Mouse (Mus musculus) kidney, adult 8-10 months (tissue): ENCODE results near the gene Farp2.

Source experiments
- DNase-seq, 2 experiments: peaks; one replicate each; pipeline ENCODE4 v3.0.0; 2022

Gene Farp2

GRCm38 (mm10) chr1:93563649-93564048 lies 51.8 kb downstream of the Farp2 start:
- DNase-seq = no peak

- no peak for DNase-seq
Measured at GRCm38 (mm10) chr1:93564781-93565180, 52.9 kb downstream of the Farp2 start.

- no peak for DNase-seq
Measured at GRCm38 (mm10) chr1:93567013-93567412, 55.1 kb downstream of the Farp2 start.

GRCm38 (mm10) chr1:93567717-93568497 lies 56.0 kb downstream of the Farp2 start:
- DNase-seq = no peak

- no peak for DNase-seq
Measured at GRCm38 (mm10) chr1:93577066-93577465, 65.2 kb downstream of the Farp2 start.

GRCm38 (mm10) chr1:93577861-93578260 lies 66.0 kb downstream of the Farp2 start:
- DNase-seq = no peak

- no peak for DNase-seq
Measured at GRCm38 (mm10) chr1:93581545-93581944, 69.7 kb downstream of the Farp2 start.

GRCm38 (mm10) chr1:93588346-93588745 lies 76.5 kb downstream of the Farp2 start:
- DNase-seq = peak; percentile 11 to 38

- DNase-seq = no peak
Measured at GRCm38 (mm10) chr1:93593960-93594359, 82.1 kb downstream of the Farp2 start.

- DNase-seq = no peak
Measured at GRCm38 (mm10) chr1:93595916-93596315, 84.0 kb downstream of the Farp2 start.

GRCm38 (mm10) chr1:93602911-93603310 lies 91.0 kb downstream of the Farp2 start:
- DNase-seq = no peak

GRCm38 (mm10) chr1:93603921-93604320 lies 92.0 kb downstream of the Farp2 start:
- no peak for DNase-seq

GRCm38 (mm10) chr1:93607090-93608083 lies 95.5 kb downstream of the Farp2 start:
- DNase-seq = no peak

GRCm38 (mm10) chr1:93608696-93609245 lies 96.9 kb downstream of the Farp2 start:
- DNase-seq = no peak

- DNase-seq = no peak
Measured at GRCm38 (mm10) chr1:93609762-93610161, 97.9 kb downstream of the Farp2 start.

- DNase-seq = peak; percentile 11 to 46
Measured at GRCm38 (mm10) chr1:93618059-93618748, 106.3 kb downstream of the Farp2 start.

GRCm38 (mm10) chr1:93618948-93619347 lies 107.1 kb downstream of the Farp2 start:
- DNase-seq = no peak

GRCm38 (mm10) chr1:93624502-93624901 lies 112.6 kb downstream of the Farp2 start:
- no peak for DNase-seq

GRCm38 (mm10) chr1:93630796-93631195 lies 118.9 kb downstream of the Farp2 start:
- DNase-seq = no peak

- no peak for DNase-seq
Measured at GRCm38 (mm10) chr1:93632723-93633122, 120.8 kb downstream of the Farp2 start.

GRCm38 (mm10) chr1:93634481-93634891 lies 122.6 kb downstream of the Farp2 start:
- DNase-seq = peak; percentile 46 to 54

GRCm38 (mm10) chr1:93635091-93635579 lies 123.3 kb downstream of the Farp2 start:
- DNase-seq = peak; percentile 56 to 60
